Mouse (Mus musculus) hindbrain, embryonic 10.5 days (tissue): ENCODE results near the gene Ccdc60. TPM values are rescaled to one million over a fixed set of nuclear protein-coding genes. Genes with fewer than 3 reads are reported as not detected.

ENCODE experiments used
- DNase-seq: peaks from one replicate; pipeline ENCODE4 v3.0.0-alpha.2; 2017; ENCODE audit warnings: low spot score
- H3K27ac ChIP-seq: fragments of 300-500 bp; sonication (generic); 2 replicates; pipeline ENCODE4 v1.5.1; 2016; ENCODE audit warnings: mild to moderate bottlenecking, moderate library complexity
- H3K27me3 ChIP-seq: fragments of 300-500 bp; sonication (generic); 2 replicates; pipeline ENCODE4 v1.6.1; 2016; ENCODE audit warnings: mild to moderate bottlenecking; ENCODE audit not compliant: poor library complexity, insufficient read depth, severe bottlenecking
- H3K36me3 ChIP-seq: fragments of 300-500 bp; sonication (generic); 2 replicates; pipeline ENCODE4 v1.6.1; 2016; ENCODE audit warnings: mild to moderate bottlenecking, moderate library complexity
- H3K4me1 ChIP-seq: fragments of 300-500 bp; sonication (generic); replicated peaks from 2 replicates; pipeline ENCODE4 v1.6.1; 2016; ENCODE audit warnings: mild to moderate bottlenecking
- H3K4me3 ChIP-seq: fragments of 300-500 bp; sonication (generic); 2 replicates; pipeline ENCODE4 v1.5.1; 2016; ENCODE audit warnings: mild to moderate bottlenecking, moderate library complexity
- H3K9me3 ChIP-seq: fragments of 300-500 bp; sonication (generic); 2 replicates; pipeline ENCODE4 v1.6.1; 2016; ENCODE audit warnings: mild to moderate bottlenecking, moderate library complexity
- WGBS: fragments of 180-500 bp; shearing (Covaris S2); methylation state at CpG from one replicate; pipeline ENCODE4 v1.1.7; 2016; 5-methylcytosine and 5-hydroxymethylcytosine counted together
- polyA plus RNA-seq: library from polyadenylated mRNA; unstranded; fragments of >200 nt; fragmentation: Nextera tagmentation; extraction: Ambion mirVana; gene quantifications from 2 replicates; pipeline ENCODE4 v1.2.1, GENCODE M21; 2016

Ccdc60 gene
- polyA plus RNA-seq, 1 experiment from 2014 or later: 2.1 TPM

GRCm38 (mm10) chr5:116219288-116219687 lies 69.5 kb downstream of the Ccdc60 start:
- no peak overlapping the region for H3K4me3 ChIP-seq
- WGBS: 81% methylated on average over 7 of the region's 7 CpGs

GRCm38 (mm10) chr5:116212706-116213105 lies 76.1 kb downstream of the Ccdc60 start:
- Histone ChIP-seq H3K9me3 (no peaks in the 10 kb centered on the region), H3K4me3 (no peak overlapping the region), H3K27me3 (peaks cover 5% of the 10 kb centered on the region; the same call in 1 of the 2 replicates), H3K36me3 (no peaks in the 10 kb centered on the region), H3K4me1 (peaks cover 25% of the 10 kb centered on the region), H3K27ac (no peak overlapping the region)
- WGBS: 62% methylated on average over 5 of the region's 5 CpGs
- DNase-seq: no peak

More at GRCm38 (mm10) chr5:116219288-116219687, 69.5 kb downstream of the Ccdc60 start:
- no peaks in the 10 kb centered on the region; the same call in 1 of the 2 replicates for H3K9me3 ChIP-seq
- H3K4me1 ChIP-seq: no peaks in the 10 kb centered on the region
- H3K27ac ChIP-seq: no peak overlapping the region
- H3K36me3 ChIP-seq: no peaks in the 10 kb centered on the region
- peaks cover 5% of the 10 kb centered on the region; the same call in 1 of the 2 replicates for H3K27me3 ChIP-seq
- no peak for DNase-seq

GRCm38 (mm10) chr5:116209378-116210091 lies 79.2 kb downstream of the Ccdc60 start:
- no peak for DNase-seq
- Histone ChIP-seq H3K36me3 (no peaks in the 10 kb centered on the region), H3K4me1 (peaks cover 45% of the 10 kb centered on the region), H3K27me3 (peaks cover 8% of the 10 kb centered on the region; the same call in 1 of the 2 replicates), H3K27ac (peak overlapping the region; percentile 76), H3K4me3 (0 out of 2 replicates have a peak overlapping the region, but pooled peaks have one; percentile 16), H3K9me3 (no peaks in the 10 kb centered on the region)
- WGBS: 45% methylated on average over 11 of the region's 11 CpGs

GRCm38 (mm10) chr5:116208741-116209368 lies 79.9 kb downstream of the Ccdc60 start:
- H3K4me1 ChIP-seq: peaks cover 47% of the 10 kb centered on the region
- no peaks in the 10 kb centered on the region for H3K9me3 ChIP-seq
- 31% methylated on average over 16 of the region's 16 CpGs for WGBS
- peaks cover 8% of the 10 kb centered on the region; the same call in 1 of the 2 replicates for H3K27me3 ChIP-seq
- no peaks in the 10 kb centered on the region for H3K36me3 ChIP-seq
- H3K27ac ChIP-seq: peak overlapping the region; percentile 76
- H3K4me3 ChIP-seq: peak overlapping the region; percentile 16; the same call in 1 of the 2 replicates
- peak; percentile 70 for DNase-seq

GRCm38 (mm10) chr5:116202692-116203091 lies 86.1 kb downstream of the Ccdc60 start:
- Histone ChIP-seq H3K4me1 (peaks cover 25% of the 10 kb centered on the region), H3K9me3 (0 out of 2 replicates have a peak, but pooled peaks cover 3% of the 10 kb centered on the region), H3K27me3 (peaks cover 8% of the 10 kb centered on the region; the same call in 1 of the 2 replicates), H3K27ac (no peak overlapping the region), H3K36me3 (no peaks in the 10 kb centered on the region), H3K4me3 (no peak overlapping the region)
- no peak for DNase-seq
- 85% methylated on average over 5 of the region's 5 CpGs for WGBS

GRCm38 (mm10) chr5:116194499-116194898 lies 94.3 kb downstream of the Ccdc60 start:
- DNase-seq: peak; percentile 16
- peaks cover 20% of the 10 kb centered on the region for H3K27me3 ChIP-seq
- peak overlapping the region; percentile 21; the same call in 1 of the 2 replicates for H3K4me3 ChIP-seq
- WGBS: 34% methylated on average over 11 of the region's 11 CpGs
- H3K27ac ChIP-seq: no peak overlapping the region
- H3K4me1 ChIP-seq: peaks cover 18% of the 10 kb centered on the region
- H3K9me3 ChIP-seq: 0 out of 2 replicates have a peak, but pooled peaks cover 3% of the 10 kb centered on the region
- H3K36me3 ChIP-seq: no peaks in the 10 kb centered on the region

- peaks cover 18% of the 10 kb centered on the region for H3K4me1 ChIP-seq
- no peaks in the 10 kb centered on the region for H3K36me3 ChIP-seq
- no peak overlapping the region for H3K27ac ChIP-seq
- no peak for DNase-seq
- H3K4me3 ChIP-seq: no peak overlapping the region
- peaks cover 20% of the 10 kb centered on the region for H3K27me3 ChIP-seq
- no peaks in the 10 kb centered on the region for H3K9me3 ChIP-seq
- WGBS: 70% methylated on average over 9 of the region's 9 CpGs
Observed at GRCm38 (mm10) chr5:116192693-116193092, 96.1 kb downstream of the Ccdc60 start.

- Histone ChIP-seq H3K27me3 (peaks cover 20% of the 10 kb centered on the region), H3K36me3 (no peaks in the 10 kb centered on the region), H3K4me1 (peaks cover 18% of the 10 kb centered on the region), H3K9me3 (no peaks in the 10 kb centered on the region), H3K4me3 (no peak overlapping the region), H3K27ac (no peak overlapping the region)
- 86% methylated on average over 3 of the region's 3 CpGs for WGBS
- DNase-seq: no peak
Observed at GRCm38 (mm10) chr5:116191596-116191995, 97.2 kb downstream of the Ccdc60 start.

GRCm38 (mm10) chr5:116189818-116190217 lies 99.0 kb downstream of the Ccdc60 start:
- WGBS: 54% methylated on average over 6 of the region's 6 CpGs
- H3K4me1 ChIP-seq: peaks cover 10% of the 10 kb centered on the region
- no peak overlapping the region for H3K27ac ChIP-seq
- H3K9me3 ChIP-seq: no peaks in the 10 kb centered on the region
- no peaks in the 10 kb centered on the region for H3K36me3 ChIP-seq
- H3K4me3 ChIP-seq: no peak overlapping the region
- peaks cover 15% of the 10 kb centered on the region for H3K27me3 ChIP-seq
- no peak for DNase-seq

GRCm38 (mm10) chr5:116180594-116180993 lies 108.2 kb downstream of the Ccdc60 start:
- H3K9me3 ChIP-seq: no peaks in the 10 kb centered on the region
- no peak for DNase-seq
- H3K27ac ChIP-seq: no peak overlapping the region
- H3K27me3 ChIP-seq: 0 out of 2 replicates have a peak, but pooled peaks cover 9% of the 10 kb centered on the region
- WGBS: 22% methylated on average over 13 of the region's 13 CpGs
- peaks cover 28% of the 10 kb centered on the region for H3K4me1 ChIP-seq
- no peaks in the 10 kb centered on the region for H3K36me3 ChIP-seq
- H3K4me3 ChIP-seq: no peak overlapping the region

- 93% methylated on average over 6 of the region's 6 CpGs for WGBS
Observed at GRCm38 (mm10) chr5:116171721-116172120, 117.1 kb downstream of the Ccdc60 start.

GRCm38 (mm10) chr5:116166965-116167364 lies 121.8 kb downstream of the Ccdc60 start:
- Histone ChIP-seq H3K9me3 (peaks cover 6% of the 10 kb centered on the region; the same call in 1 of the 2 replicates), H3K4me3 (no peak overlapping the region), H3K27me3 (no peaks in the 10 kb centered on the region), H3K36me3 (no peaks in the 10 kb centered on the region), H3K4me1 (peaks cover 10% of the 10 kb centered on the region; the same call in 1 of the 2 replicates), H3K27ac (no peak overlapping the region)
- 84% methylated on average over 13 of the region's 13 CpGs for WGBS
- no peak for DNase-seq

More at GRCm38 (mm10) chr5:116171721-116172120, 117.1 kb downstream of the Ccdc60 start:
- Histone ChIP-seq H3K27me3 (no peaks in the 10 kb centered on the region), H3K36me3 (no peaks in the 10 kb centered on the region), H3K4me1 (no peaks in the 10 kb centered on the region), H3K4me3 (no peak overlapping the region), H3K9me3 (peaks cover 8% of the 10 kb centered on the region; the same call in 1 of the 2 replicates), H3K27ac (no peak overlapping the region)
- no peak for DNase-seq
